Mouse (Mus musculus) liver, embryonic 16.5 days (tissue): Measurements from ENCODE around the gene Rpl27. TPM values are rescaled to one million over a fixed set of nuclear protein-coding genes. Genes with fewer than 3 reads are reported as not detected.
A peak's percentile ranks its signal among the peaks of the same experiment; 100 is the strongest.

Source experiments
- ATAC-seq: fragments of 200-750 bp; cut with Nextera tagmentation; 2 replicates; pipeline ENCODE4 v1.8.0; 2017; ENCODE audit warnings: low read depth, mild to moderate bottlenecking, moderate number of reproducible peaks, moderate library complexity
- H3K27ac ChIP-seq: fragments of 300-500 bp; sonication (generic); 2 replicates; pipeline ENCODE4 v1.5.1; 2014; ENCODE audit warnings: mild to moderate bottlenecking, low read length
- H3K27me3 ChIP-seq: fragments of 300-500 bp; sonication (generic); 2 replicates; pipeline ENCODE4 v1.6.1; 2014; ENCODE audit warnings: low read depth, low read length, mixed read lengths; ENCODE audit not compliant: control insufficient read depth, insufficient read depth
- H3K36me3 ChIP-seq: fragments of 300-500 bp; sonication (generic); 2 replicates; pipeline ENCODE4 v1.6.1; 2014; ENCODE audit warnings: mild to moderate bottlenecking; ENCODE audit not compliant: control insufficient read depth, insufficient read depth
- H3K4me1 ChIP-seq: fragments of 300-500 bp; sonication (generic); 2 replicates; pipeline ENCODE4 v1.6.1; 2014; ENCODE audit warnings: low read depth, low read length, mixed read lengths; ENCODE audit not compliant: control insufficient read depth
- H3K4me2 ChIP-seq: fragments of 300-500 bp; sonication (generic); 2 replicates; pipeline ENCODE4 v1.6.1; 2014; ENCODE audit warnings: low read depth, low read length, mixed read lengths
- H3K4me3 ChIP-seq: fragments of 300-500 bp; sonication (generic); 2 replicates; pipeline ENCODE4 v1.5.1; 2014; ENCODE audit warnings: low read depth, mild to moderate bottlenecking, low read length
- H3K9ac ChIP-seq: fragments of 300-500 bp; sonication (generic); 2 replicates; pipeline ENCODE4 v1.6.1; 2014; ENCODE audit warnings: low read depth, low read length
- H3K9me3 ChIP-seq: fragments of 300-500 bp; sonication (generic); replicated peaks from 2 replicates; pipeline ENCODE4 v1.6.1; 2016; ENCODE audit warnings: low read length; ENCODE audit not compliant: control insufficient read depth
- WGBS: fragments of 180-500 bp; shearing (Covaris S2); extraction: QIAGEN DNeasy Blood & Tissue Kit; methylation state at CpG from one replicate; pipeline ENCODE4 v1.1.7; 2014; ENCODE audit not compliant: insufficient replicate concordance; 5-methylcytosine and 5-hydroxymethylcytosine counted together
- polyA plus RNA-seq: library from polyadenylated mRNA; unstranded; fragments of >200 nt; fragmentation: Nextera tagmentation; extraction: Ambion mirVana; gene quantifications from 2 replicates; pipeline ENCODE4 v1.2.1, GENCODE M21; 2015

Gene Rpl27
- polyA plus RNA-seq, 1 experiment from 2014 or later, result 138 TPM

- 63% methylated on average over 10 of the region's 10 CpGs for WGBS
- Histone ChIP-seq H3K36me3 (no peaks in the 10 kb centered on the region), H3K9ac (no peak overlapping the region), H3K27ac (no peak overlapping the region), H3K4me2 (no peak overlapping the region), H3K27me3 (no peaks in the 10 kb centered on the region; the same call in 1 of the 2 replicates), H3K4me1 (peaks cover 3% of the 10 kb centered on the region), H3K4me3 (no peak overlapping the region), H3K9me3 (no peaks in the 10 kb centered on the region)
- ATAC-seq, result no peak
Observed at GRCm38 (mm10) chr11:101477552-101478211, 35.6 kb downstream of the Rpl27 start.

GRCm38 (mm10) chr11:101479171-101479635 lies 37.1 kb downstream of the Rpl27 start:
- Histone ChIP-seq H3K4me1 (peaks cover 9% of the 10 kb centered on the region), H3K27ac (no peak overlapping the region), H3K9ac (no peak overlapping the region), H3K27me3 (no peaks in the 10 kb centered on the region), H3K36me3 (no peaks in the 10 kb centered on the region), H3K9me3 (no peaks in the 10 kb centered on the region), H3K4me2 (peak overlapping the region; percentile 38), H3K4me3 (no peak overlapping the region)
- 39% methylated on average over 18 of the region's 18 CpGs for WGBS
- ATAC-seq, result no peak

DNA sequence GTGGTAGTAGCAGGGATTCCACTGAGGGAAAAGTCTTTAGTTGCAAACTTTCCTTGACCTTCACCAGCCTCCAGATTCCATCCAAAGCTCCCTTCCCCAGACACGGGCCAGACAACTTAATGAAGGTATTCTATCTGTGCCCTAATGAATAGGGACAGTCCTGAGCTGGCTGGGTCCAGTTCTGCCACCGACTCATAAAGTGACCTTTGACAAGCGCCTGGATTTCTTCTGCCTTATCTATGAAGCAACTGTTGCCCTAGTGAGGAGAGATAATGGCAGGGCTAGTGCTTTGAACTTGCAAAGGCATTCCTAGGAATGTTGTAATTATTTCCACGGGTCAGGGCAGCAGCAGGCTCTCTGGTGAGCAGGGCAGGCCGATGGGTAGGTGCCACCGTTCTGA lies 38.8 kb downstream of the Rpl27 start:
- Histone ChIP-seq H3K36me3 (no peaks in the 10 kb centered on the region), H3K27me3 (no peaks in the 10 kb centered on the region), H3K27ac (no peak overlapping the region), H3K9ac (no peak overlapping the region), H3K9me3 (no peaks in the 10 kb centered on the region), H3K4me3 (no peak overlapping the region), H3K4me2 (no peak overlapping the region), H3K4me1 (peaks cover 26% of the 10 kb centered on the region)
- no peak for ATAC-seq
- WGBS, result 33% methylated on average over 6 of the region's 6 CpGs

GRCm38 (mm10) chr11:101483804-101484203 lies 41.7 kb downstream of the Rpl27 start:
- no peak overlapping the region for H3K9ac ChIP-seq
- H3K4me1 ChIP-seq, result peaks cover 32% of the 10 kb centered on the region
- H3K27ac ChIP-seq, result no peak overlapping the region
- no peak for ATAC-seq
- WGBS, result 27% methylated on average over 3 of the region's 3 CpGs
- no peak overlapping the region for H3K4me2 ChIP-seq
- peaks cover 9% of the 10 kb centered on the region; the same call in 1 of the 2 replicates for H3K36me3 ChIP-seq
- no peaks in the 10 kb centered on the region for H3K9me3 ChIP-seq
- no peak overlapping the region for H3K4me3 ChIP-seq
- no peaks in the 10 kb centered on the region for H3K27me3 ChIP-seq

DNA sequence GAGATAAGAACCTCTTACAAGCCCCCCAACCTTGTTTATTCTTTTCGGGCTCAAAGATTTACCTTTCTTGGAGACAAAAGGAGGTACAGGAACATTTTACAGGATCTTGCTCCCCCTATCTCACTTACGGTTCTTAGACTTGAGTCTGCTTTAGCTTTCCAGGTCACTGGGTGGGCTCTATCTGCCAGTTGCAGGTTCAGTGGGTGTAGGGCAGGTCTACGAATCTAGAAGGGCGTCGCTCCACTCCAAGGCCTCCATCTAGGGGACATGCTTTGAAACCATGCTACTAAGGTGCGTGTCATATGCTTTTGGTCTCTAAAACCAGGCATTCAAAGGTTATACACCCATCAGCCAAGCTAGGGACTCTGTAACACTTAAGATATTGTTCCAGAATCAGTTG lies 42.1 kb downstream of the Rpl27 start:
- Histone ChIP-seq H3K27me3 (no peaks in the 10 kb centered on the region), H3K27ac (0 out of 2 replicates have a peak overlapping the region, but pooled peaks have one; percentile 4), H3K4me1 (peaks cover 32% of the 10 kb centered on the region), H3K36me3 (peaks cover 9% of the 10 kb centered on the region; the same call in 1 of the 2 replicates), H3K9ac (no peak overlapping the region), H3K4me3 (no peak overlapping the region), H3K9me3 (no peaks in the 10 kb centered on the region), H3K4me2 (peak overlapping the region; percentile 18; the same call in 1 of the 2 replicates)
- peak; percentile 31; the same call in 1 of the 2 replicates for ATAC-seq
- WGBS, result 30% methylated on average over 6 of the region's 6 CpGs

GRCm38 (mm10) chr11:101484814-101485213 lies 42.7 kb downstream of the Rpl27 start:
- no peak overlapping the region for H3K4me2 ChIP-seq
- 0 out of 2 replicates have a peak overlapping the region, but pooled peaks have one; percentile 4 for H3K27ac ChIP-seq
- ATAC-seq, result no peak
- H3K36me3 ChIP-seq, result peaks cover 15% of the 10 kb centered on the region; the same call in 1 of the 2 replicates
- H3K9ac ChIP-seq, result no peak overlapping the region
- no peaks in the 10 kb centered on the region for H3K9me3 ChIP-seq
- WGBS, result 36% methylated on average over 7 of the region's 7 CpGs
- peaks cover 32% of the 10 kb centered on the region for H3K4me1 ChIP-seq
- no peaks in the 10 kb centered on the region for H3K27me3 ChIP-seq
- H3K4me3 ChIP-seq, result no peak overlapping the region

GRCm38 (mm10) chr11:101485509-101486028 lies 43.5 kb downstream of the Rpl27 start:
- no peaks in the 10 kb centered on the region for H3K9me3 ChIP-seq
- H3K27me3 ChIP-seq, result no peaks in the 10 kb centered on the region
- peak overlapping the region; percentile 44 for H3K4me2 ChIP-seq
- peak overlapping the region; percentile 7; the same call in 1 of the 2 replicates for H3K9ac ChIP-seq
- WGBS, result 7% methylated on average over 6 of the region's 6 CpGs
- peak overlapping the region; percentile 62 for H3K27ac ChIP-seq
- H3K4me3 ChIP-seq, result no peak overlapping the region
- H3K4me1 ChIP-seq, result peaks cover 32% of the 10 kb centered on the region
- ATAC-seq, result peak; percentile 89
- H3K36me3 ChIP-seq, result peaks cover 19% of the 10 kb centered on the region; the same call in 1 of the 2 replicates

- ATAC-seq, result no peak
- no peak overlapping the region for H3K27ac ChIP-seq
- no peak overlapping the region for H3K4me3 ChIP-seq
- no peak overlapping the region for H3K9ac ChIP-seq
- H3K36me3 ChIP-seq, result peaks cover 19% of the 10 kb centered on the region; the same call in 1 of the 2 replicates
- peaks cover 30% of the 10 kb centered on the region for H3K4me1 ChIP-seq
- 26% methylated on average over 6 of the region's 6 CpGs for WGBS
- H3K27me3 ChIP-seq, result no peaks in the 10 kb centered on the region
- H3K4me2 ChIP-seq, result peak overlapping the region; percentile 44; the same call in 1 of the 2 replicates
- H3K9me3 ChIP-seq, result no peaks in the 10 kb centered on the region
Observed at GRCm38 (mm10) chr11:101486126-101486525, 44.0 kb downstream of the Rpl27 start.
